Mouse (Mus musculus) layer of hippocampus, postnatal 10 days (tissue): ENCODE data around the gene Kif3a. TPM values are rescaled to one million over a fixed set of nuclear protein-coding genes. Genes with fewer than 3 reads are reported as not detected.

Source experiments
- DNase-seq, 2 experiments: peaks; one replicate each; pipeline ENCODE4 v3.0.0; 2021; ENCODE audit warnings: low spot score in 2 of 2
- total RNA-seq, 2 experiments: library from RNA; stranded (reverse); gene quantifications; 2 replicates each; pipeline ENCODE4 v1.2.3; 2021

The Kif3a gene
- total RNA-seq, 2 experiments from 2014 or later: 163 to 165 TPM

GRCm38 (mm10) chr11:53642744-53643279 lies 75.6 kb downstream of the Kif3a start:
- no peak for DNase-seq

GRCm38 (mm10) chr11:53644017-53644416 lies 76.8 kb downstream of the Kif3a start:
- DNase-seq: no peak

- no peak for DNase-seq
Measured at GRCm38 (mm10) chr11:53651441-53651840, 84.3 kb downstream of the Kif3a start.

Other genes starting within 250 kb of the Kif3a start
- gene Zcchc10, start 242.7 kb upstream of the Kif3a start, total RNA-seq: 1 to 10 TPM; 8.2 to 8.8 TPM
- gene Aff4, start 216.5 kb upstream of the Kif3a start, total RNA-seq: 100 to 1,000 TPM; 161 to 222 TPM
- not detected for gene Leap2, start 144.2 kb upstream of the Kif3a start, total RNA-seq
- 100 to 1,000 TPM; 522 to 555 TPM for gene Uqcrq, start 136.5 kb upstream of the Kif3a start, total RNA-seq
- gene Gdf9, start 136.4 kb upstream of the Kif3a start, total RNA-seq: 1 to 10 TPM in 1 of 2 experiments, under 1 TPM in 1; 0.67 to 1.2 TPM
- under 1 TPM in 1 of 2 experiments, not detected in 1; 0.21 TPM for gene Gm10447, start 110.3 kb upstream of the Kif3a start, total RNA-seq
- gene Shroom1, start 110.2 kb upstream of the Kif3a start, total RNA-seq: 1 to 10 TPM; 3.1 to 3.2 TPM
- under 1 TPM in 1 of 2 experiments, not detected in 1; 0.53 TPM for gene Gm9837, start 96.9 kb upstream of the Kif3a start, total RNA-seq
- 1 to 10 TPM; 1.1 to 1.5 TPM for gene Gm9945, start 87.2 kb upstream of the Kif3a start, total RNA-seq
- 10 to 100 TPM; 79.9 to 85.1 TPM for gene Sowaha, start 87.1 kb upstream of the Kif3a start, total RNA-seq
- 100 to 1,000 TPM; 126 to 130 TPM for gene Sept8, start 48.1 kb upstream of the Kif3a start, total RNA-seq
- gene Il4, start 51.3 kb downstream of the Kif3a start, total RNA-seq: not detected
- gene Il13, start 67.3 kb downstream of the Kif3a start, total RNA-seq: not detected
- 10 to 100 TPM in 1 of 2 experiments, 1 to 10 TPM in 1; 9.5 to 10.1 TPM for gene Rad50, start 139.9 kb downstream of the Kif3a start, total RNA-seq
- not detected for gene Il5, start 153.4 kb downstream of the Kif3a start, total RNA-seq
- gene Irf1, start 202.6 kb downstream of the Kif3a start, total RNA-seq: 1 to 10 TPM; 5.1 to 5.7 TPM
- not detected for gene Gm17334, start 205.8 kb downstream of the Kif3a start, total RNA-seq